Mouse (Mus musculus) liver, embryonic 14.5 days (tissue): ENCODE data around the gene Gm10277. TPM values are rescaled to one million over a fixed set of nuclear protein-coding genes. Genes with fewer than 3 reads are reported as not detected.

Experiments
- ATAC-seq: fragments of 200-750 bp; cut with Nextera tagmentation; 2 replicates; pipeline ENCODE4 v1.8.0; 2017; ENCODE audit warnings: moderate number of reproducible peaks, mild to moderate bottlenecking, moderate library complexity; ENCODE audit not compliant: insufficient read depth
- DNase-seq, 3 experiments: peaks; one replicate each; pipeline ENCODE4 v3.0.0-alpha.2; 2012 to 2013; ENCODE audit warnings: low read depth in 3 of 3, low spot score in 3 of 3
- H3K27ac ChIP-seq: fragments of 300-500 bp; sonication (generic); 2 replicates; pipeline ENCODE4 v1.5.1; 2014; ENCODE audit warnings: moderate library complexity, mild to moderate bottlenecking, control low read depth, inconsistent platforms
- H3K27me3 ChIP-seq: fragments of 300-500 bp; sonication (generic); 2 replicates; pipeline ENCODE4 v1.6.1; 2014; ENCODE audit warnings: mild to moderate bottlenecking, low read length, moderate library complexity; ENCODE audit not compliant: control insufficient read depth, insufficient read depth
- H3K36me3 ChIP-seq: fragments of 300-500 bp; sonication (generic); replicated peaks from 2 replicates; pipeline ENCODE4 v1.6.1; 2014; ENCODE audit warnings: low read depth; ENCODE audit not compliant: control insufficient read depth, insufficient read depth
- H3K4me1 ChIP-seq, 2 experiments: fragments of 200-500 bp in 1 of 2; fragments of 300-500 bp in 1 of 2; sonication (generic) in 1 of 2; replicated peaks; 2 replicates each; pipeline ENCODE4 v1.6.1; 2012 to 2014; ENCODE audit warnings: antibody characterized with exemption in 1 of 2, inconsistent platforms in 1 of 2, low read length in 1 of 2; ENCODE audit not compliant: control insufficient read depth in 2 of 2, insufficient read depth in 2 of 2
- H3K4me2 ChIP-seq: fragments of 300-500 bp; sonication (generic); 2 replicates; pipeline ENCODE4 v1.6.1; 2014; ENCODE audit warnings: low read depth, mild to moderate bottlenecking, control low read depth, moderate library complexity
- H3K4me3 ChIP-seq, 2 experiments: fragments of 200-500 bp in 1 of 2; fragments of 300-500 bp in 1 of 2; sonication (generic) in 1 of 2; 2 replicates each; pipeline ENCODE4 v1.5.1; 2012 to 2014; ENCODE audit warnings: low read depth in 2 of 2, low read length in 2 of 2, mild to moderate bottlenecking in 2 of 2, control low read depth in 1 of 2, inconsistent platforms in 1 of 2, moderate library complexity in 1 of 2; ENCODE audit not compliant: insufficient read depth in 1 of 2
- H3K9ac ChIP-seq: fragments of 300-500 bp; sonication (generic); replicated peaks from 2 replicates; pipeline ENCODE4 v1.6.1; 2014; ENCODE audit warnings: mild to moderate bottlenecking, control low read depth, moderate library complexity
- H3K9me3 ChIP-seq: fragments of 300-500 bp; sonication (generic); 2 replicates; pipeline ENCODE4 v1.6.1; 2016; ENCODE audit warnings: low read length, mixed read lengths; ENCODE audit not compliant: control insufficient read depth
- CTCF ChIP-seq: IDR thresholded peaks from 2 replicates; pipeline ENCODE4 v1.5.1; 2016; ENCODE audit warnings: antibody characterized with exemption, low read depth, control low read depth
- EP300 ChIP-seq: IDR thresholded peaks from 2 replicates; pipeline ENCODE4 v1.6.1; 2016; ENCODE audit warnings: antibody characterized with exemption, low read depth
- WGBS: fragments of 180-500 bp; shearing (Covaris S2); extraction: QIAGEN DNeasy Blood & Tissue Kit; methylation state at CpG from one replicate; pipeline ENCODE4 v1.1.7; 2014; ENCODE audit not compliant: insufficient replicate concordance; 5-methylcytosine and 5-hydroxymethylcytosine counted together
- polyA plus RNA-seq, 2 experiments: library from polyadenylated mRNA; depleted of rRNA in 1 of 2; stranded (reverse) in 1 of 2; unstranded in 1 of 2; fragments of >200 nt; fragmentation: Nextera tagmentation in 1 of 2; extraction: Ambion mirVana in 1 of 2; gene quantifications; 2 replicates each; pipeline versions ENCODE4 v1.2.1 to v1.2.3; 2012 to 2014

The Gm10277 gene
- polyA plus RNA-seq, 2 experiments: 0.18 TPM; not detected in 1

GRCm38 (mm10) chr11:77785768-77786561 is 1.6 kb downstream of the Gm10277 start:
- Histone ChIP-seq H3K4me2 (peak overlapping the region; percentile 74), H3K4me3 (peak overlapping the region in 1 of 2 experiments; percentile 45; a peak in 1 of 4 replicates), H3K36me3 (peaks cover 2% of the 10 kb centered on the region; the same call in 1 of the 2 replicates), H3K9ac (peak overlapping the region; percentile 78), H3K4me1 (peaks cover 64 to 82% of the 10 kb centered on the region in 2 experiments), H3K27ac (peak overlapping the region; percentile 94), H3K27me3 (no peaks in the 10 kb centered on the region), H3K9me3 (no peaks in the 10 kb centered on the region)
- DNase-seq: no peak
- WGBS: 18% methylated on average over 7 of the region's 7 CpGs
- 0 out of 2 replicates have a peak, but pooled peaks have one; percentile 19 for TF ChIP-seq EP300
- TF ChIP-seq CTCF: no peak
- ATAC-seq: no peak

DNA sequence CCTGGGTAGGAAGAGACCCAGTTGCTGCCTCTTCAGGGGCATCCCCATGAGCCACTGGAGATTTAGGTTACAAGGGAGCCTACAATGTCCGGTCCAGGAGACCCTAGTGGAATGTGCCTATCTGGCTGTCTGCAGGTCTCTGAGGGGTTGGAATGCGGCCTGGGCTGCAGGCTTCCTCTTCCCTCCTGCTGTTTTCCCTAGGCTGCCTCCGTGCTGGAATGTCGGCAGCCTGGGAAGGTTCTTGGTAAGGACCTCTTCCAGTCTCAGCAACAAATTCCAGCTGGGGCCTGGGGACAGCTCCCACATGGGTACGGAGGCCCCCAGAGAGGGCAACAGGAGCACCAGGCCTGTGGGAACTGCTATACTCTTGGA is 2.2 kb downstream of the Gm10277 start:
- peaks cover 2% of the 10 kb centered on the region; the same call in 1 of the 2 replicates for H3K36me3 ChIP-seq
- H3K9ac ChIP-seq: peak overlapping the region; percentile 78
- WGBS: 24% methylated on average over 5 of the region's 5 CpGs
- ATAC-seq: peak; percentile 3; the same call in 1 of the 2 replicates
- H3K9me3 ChIP-seq: no peaks in the 10 kb centered on the region
- H3K4me1 ChIP-seq: peaks cover 58 to 79% of the 10 kb centered on the region in 2 experiments
- DNase-seq: no peak
- H3K4me3 ChIP-seq: peak overlapping the region; percentile 45 to 55
- TF ChIP-seq CTCF (no peak), EP300 (no peak)
- no peaks in the 10 kb centered on the region for H3K27me3 ChIP-seq
- H3K27ac ChIP-seq: peak overlapping the region; percentile 94
- H3K4me2 ChIP-seq: peak overlapping the region; percentile 74

GRCm38 (mm10) chr11:77784894-77785293 is 2.7 kb downstream of the Gm10277 start:
- peak in 2 of 3 experiments; percentile 69 to 72 for DNase-seq
- peak; percentile 78 for ATAC-seq
- peak overlapping the region; percentile 94 for H3K27ac ChIP-seq

DNA sequence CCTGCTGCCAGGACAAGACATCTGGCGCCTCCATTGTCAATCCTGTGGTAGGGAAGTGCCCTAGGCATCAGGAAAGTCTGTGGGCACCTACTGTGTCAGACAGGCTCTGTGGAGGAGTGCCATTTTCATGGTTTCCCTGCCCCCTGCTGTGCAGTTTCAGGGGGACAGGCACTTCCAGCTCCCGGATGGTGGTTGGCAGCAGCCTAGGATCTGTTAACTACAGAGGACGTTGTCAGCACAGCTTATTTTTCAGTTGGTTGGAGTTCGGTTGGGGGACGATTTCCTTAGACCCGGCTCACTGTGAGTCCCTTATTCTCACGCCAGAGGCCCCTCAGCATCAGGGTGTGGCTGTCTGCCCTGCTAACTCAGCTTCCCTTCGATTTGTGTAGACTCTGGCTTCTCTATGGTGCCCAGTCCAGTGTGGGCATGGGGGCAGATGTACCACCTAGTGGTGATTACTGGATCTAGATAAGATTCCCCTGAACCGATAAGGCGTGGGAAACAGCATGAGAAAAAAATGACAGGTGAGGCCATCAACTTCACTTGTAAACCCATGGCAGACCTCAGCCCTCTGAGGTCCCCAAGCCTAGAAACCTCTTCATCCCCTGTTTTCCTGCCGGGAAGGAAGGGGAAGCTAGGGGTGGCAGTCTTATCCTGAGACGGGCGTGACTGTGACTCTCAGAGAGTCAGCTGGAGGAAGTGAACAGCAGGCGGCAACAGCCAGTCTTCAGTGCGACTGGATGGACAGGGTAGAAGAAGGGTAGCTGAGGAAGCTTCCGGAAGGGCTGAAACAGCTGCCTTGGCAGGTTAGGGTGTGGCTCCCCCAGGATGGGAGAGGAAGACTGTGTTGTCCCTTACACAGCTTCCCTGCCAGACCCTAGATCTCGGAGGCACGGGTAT is 3.5 kb downstream of the Gm10277 start:
- TF ChIP-seq CTCF (peak; percentile 73), EP300 (0 out of 2 replicates have a peak, but pooled peaks have one; percentile 15)
- Histone ChIP-seq H3K9ac (peak overlapping the region; percentile 78), H3K9me3 (no peaks in the 10 kb centered on the region), H3K4me3 (peak overlapping the region; percentile 45 to 55), H3K27me3 (no peaks in the 10 kb centered on the region), H3K4me1 (peaks cover 53 to 75% of the 10 kb centered on the region in 2 experiments), H3K27ac (peak overlapping the region; percentile 94), H3K36me3 (peaks cover 7% of the 10 kb centered on the region), H3K4me2 (peak overlapping the region; percentile 74)
- peak; percentile 62 for ATAC-seq
- no peak for DNase-seq
- 9% methylated on average over 18 of the region's 18 CpGs for WGBS

More at GRCm38 (mm10) chr11:77784894-77785293, 2.7 kb downstream of the Gm10277 start:
- H3K4me3 ChIP-seq: peak overlapping the region; percentile 45 to 55
- TF ChIP-seq CTCF (no peak), EP300 (peak; percentile 67)
- peak overlapping the region; percentile 78 for H3K9ac ChIP-seq
- peaks cover 53 to 74% of the 10 kb centered on the region in 2 experiments for H3K4me1 ChIP-seq
- peaks cover 2% of the 10 kb centered on the region for H3K36me3 ChIP-seq
- 14% methylated on average over 9 of the region's 9 CpGs for WGBS
- H3K27me3 ChIP-seq: no peaks in the 10 kb centered on the region
- peak overlapping the region; percentile 74 for H3K4me2 ChIP-seq
- no peaks in the 10 kb centered on the region for H3K9me3 ChIP-seq
